Mouse (Mus musculus) erythroblast, adult 5-6 weeks (primary cell): Measurements from ENCODE around the gene Trnau1ap. TPM values are rescaled to one million over a fixed set of nuclear protein-coding genes. Genes with fewer than 3 reads are reported as not detected.
A peak's percentile ranks its signal among the peaks of the same experiment; 100 is the strongest.

Experiments
- ATAC-seq: replicated peaks from 2 replicates; pipeline ENCODE4 v1.8.0; 2016; ENCODE audit warnings: moderate number of reproducible peaks, mild to moderate bottlenecking, moderate TSS enrichment, inconsistent platforms; ENCODE audit not compliant: poor library complexity, low FRiP score, severe bottlenecking
- total RNA-seq, 2 experiments: library from RNA; stranded (forward) in 1 of 2; stranded (reverse) in 1 of 2; fragments of 150-400 nt in 1 of 2; fragments of 200-764, 138-1000 nt in 1 of 2; gene quantifications; 2 replicates each; pipeline versions ENCODE4 v1.2.3 to v1.2.4; 2015 to 2017; ENCODE audit warnings: low replicate concordance in 2 of 2

Gene Trnau1ap
- total RNA-seq (2015; ENCODE audit: low replicate concordance) (11.9 and 12.5 TPM in 2 replicates), total RNA-seq (2017; ENCODE audit: low replicate concordance) (12.4 and 13.2 TPM in 2 replicates)

DNA sequence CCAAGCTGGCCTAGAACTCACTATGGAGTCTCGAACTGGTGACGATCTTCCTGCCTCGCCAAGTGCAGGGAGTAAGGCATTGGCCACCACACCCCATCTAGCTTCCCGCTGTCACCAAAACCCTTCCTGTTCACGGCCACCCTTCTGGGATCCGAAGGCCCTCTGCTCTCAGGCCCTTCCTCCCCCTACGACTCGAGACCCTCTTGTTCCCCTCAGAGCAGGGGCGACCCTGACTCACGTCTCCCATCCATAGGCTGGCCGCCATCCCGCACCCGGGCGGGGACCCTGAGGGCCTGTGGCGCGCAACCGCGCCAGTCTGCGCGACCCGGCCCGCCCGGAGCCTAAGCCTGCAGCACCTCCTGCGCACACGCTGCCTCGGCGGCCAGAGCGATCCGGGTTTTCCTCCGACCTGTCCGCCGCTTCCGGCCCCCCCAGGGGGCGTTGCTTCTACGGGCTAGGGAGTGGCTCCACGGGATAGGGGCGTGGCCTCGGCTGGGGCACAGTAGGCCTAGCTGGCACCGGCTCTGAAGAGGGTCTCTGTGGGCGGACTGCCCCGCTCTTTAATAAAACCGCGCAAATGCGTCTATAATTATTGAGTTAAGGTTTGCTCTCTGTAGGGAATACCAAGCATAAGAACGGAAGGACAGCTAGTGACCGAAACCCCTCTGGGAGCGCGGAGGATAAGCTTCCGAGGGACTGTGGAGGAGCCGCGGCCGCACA, at the start of gene Trnau1ap:
Gene Trnau1ap (minus strand): TSS at position 424 of the 720 bp plus-strand sequence.
- ATAC-seq = peak; percentile 98

- no peak for ATAC-seq
Observed at GRCm38 (mm10) chr4:132373820-132374219, 44.5 kb upstream of the Trnau1ap start.

DNA sequence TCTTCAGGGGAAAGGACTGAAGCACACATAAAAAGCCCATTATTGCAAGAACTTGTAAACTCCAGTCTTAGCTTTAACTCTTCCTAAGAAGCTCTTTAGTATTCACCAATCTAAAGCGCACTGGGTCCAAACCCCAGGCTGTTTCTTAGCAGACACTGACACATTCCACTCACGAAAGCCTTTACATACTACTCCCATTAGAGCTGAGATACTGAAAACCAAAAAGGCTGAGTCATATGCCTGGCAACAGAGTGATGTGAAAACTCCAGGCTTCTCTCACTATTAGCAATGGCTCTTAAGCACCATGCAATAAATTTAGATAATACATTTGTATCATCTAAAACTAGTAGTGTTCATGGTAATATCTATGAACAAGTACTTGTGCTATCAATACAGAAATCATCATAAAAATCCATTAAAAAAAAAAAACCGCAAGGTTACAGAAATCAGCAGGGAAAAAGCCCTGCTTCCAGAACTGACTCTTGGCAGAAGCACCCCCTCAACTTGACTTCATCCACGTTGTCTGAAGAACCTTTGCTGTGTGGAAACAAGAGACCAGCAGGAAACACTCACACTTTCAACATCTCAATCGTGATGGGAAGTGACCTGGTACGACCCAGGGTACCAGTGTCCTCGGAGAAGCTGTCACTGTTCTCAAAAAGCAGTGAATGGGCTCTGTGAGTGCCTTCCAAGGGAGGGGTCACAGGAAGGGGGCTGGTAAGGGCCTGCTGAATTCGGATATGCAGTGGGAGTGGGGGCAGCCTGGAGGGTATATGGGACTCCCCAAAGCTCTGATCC, 40.8 kb upstream of the Trnau1ap start:
- no peak for ATAC-seq

- ATAC-seq = no peak
Observed at GRCm38 (mm10) chr4:132367480-132368201, 38.3 kb upstream of the Trnau1ap start.

GRCm38 (mm10) chr4:132365450-132366060, 36.2 kb upstream of the Trnau1ap start:
- no peak for ATAC-seq

DNA sequence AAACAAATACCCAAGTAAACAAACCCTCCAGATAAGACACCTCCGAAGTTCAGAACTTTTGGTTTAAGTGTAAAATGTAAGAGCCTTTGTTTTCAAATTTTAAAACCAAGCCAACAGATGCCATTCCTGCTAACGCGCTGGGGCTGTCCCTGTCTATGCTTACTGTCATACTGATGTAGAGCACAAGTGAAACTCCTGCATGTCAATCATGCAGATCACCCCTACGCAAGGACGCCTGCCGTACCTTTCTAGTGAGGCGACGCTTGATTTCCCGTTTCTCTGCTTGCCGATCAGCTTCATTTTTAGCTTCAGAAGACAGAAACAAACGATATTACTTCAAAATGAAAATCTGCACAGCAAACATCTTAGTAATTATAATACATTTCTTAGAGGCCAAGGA, 34.1 kb upstream of the Trnau1ap start:
- no peak for ATAC-seq

DNA sequence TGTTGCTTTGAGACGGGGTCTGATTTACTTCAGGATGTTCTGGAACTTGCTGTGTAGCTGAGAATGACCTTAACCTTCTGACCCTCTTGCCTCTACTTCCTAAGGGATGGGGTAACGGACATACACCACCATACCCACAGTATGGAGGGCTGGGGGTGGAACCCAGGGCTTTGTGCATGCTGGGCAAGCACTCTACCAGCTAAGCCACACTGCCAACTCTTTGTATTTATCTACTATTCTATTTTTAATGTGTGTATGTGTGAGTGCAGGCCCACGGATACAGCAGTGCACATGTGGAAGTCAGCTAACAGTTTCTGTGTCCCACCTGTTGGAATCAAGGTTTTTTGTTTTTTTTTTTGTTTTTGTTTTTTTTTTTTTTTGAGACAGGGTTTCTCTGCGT, 30.2 kb upstream of the Trnau1ap start:
- no peak for ATAC-seq

GRCm38 (mm10) chr4:132356170-132356569, 26.8 kb upstream of the Trnau1ap start:
- ATAC-seq = peak; percentile 79

DNA sequence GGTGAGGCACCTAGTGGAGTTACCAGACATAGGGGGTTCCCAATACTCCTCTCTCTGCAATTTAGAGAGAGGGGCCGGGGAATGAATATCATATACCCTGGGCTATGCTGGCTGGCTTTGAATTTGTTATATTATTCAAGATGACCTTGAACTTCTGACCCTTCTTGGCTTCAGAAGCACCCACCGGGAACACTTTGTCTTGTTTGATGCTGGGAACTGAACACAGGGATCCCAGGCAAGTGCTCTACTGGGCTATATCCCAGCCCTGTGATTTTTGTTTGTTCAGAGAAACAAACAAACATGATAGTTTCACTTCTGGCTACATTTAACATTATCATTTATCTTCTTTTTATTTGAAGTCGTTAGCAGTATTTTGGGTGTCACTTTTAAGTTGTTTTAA, 26.1 kb upstream of the Trnau1ap start:
- ATAC-seq = no peak

DNA sequence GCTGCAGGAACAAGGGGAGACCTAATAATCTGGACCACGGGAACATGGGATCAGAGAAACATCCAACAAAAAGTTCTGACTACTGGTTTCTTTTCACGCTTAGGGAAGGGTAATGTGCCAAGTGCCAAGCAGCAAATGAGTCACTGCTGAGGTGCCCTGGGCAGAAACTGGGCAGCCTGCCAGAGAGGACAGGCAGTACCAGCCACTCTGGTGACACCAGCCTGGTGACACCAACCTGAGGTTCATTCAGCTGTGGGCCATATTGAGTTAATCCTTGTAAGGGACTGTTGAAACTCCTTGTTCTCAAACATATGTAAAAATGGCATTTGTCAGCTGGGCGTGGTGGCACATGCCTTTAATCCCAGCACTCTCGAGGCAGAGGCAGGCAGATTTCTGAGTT, 25.2 kb upstream of the Trnau1ap start:
- ATAC-seq = no peak

GRCm38 (mm10) chr4:132353481-132353885, 24.1 kb upstream of the Trnau1ap start, which contains the start of gene Rcc1:
TSS of gene Rcc1 (minus strand) at chr4:132353605.
- ATAC-seq = peak; percentile 87

DNA sequence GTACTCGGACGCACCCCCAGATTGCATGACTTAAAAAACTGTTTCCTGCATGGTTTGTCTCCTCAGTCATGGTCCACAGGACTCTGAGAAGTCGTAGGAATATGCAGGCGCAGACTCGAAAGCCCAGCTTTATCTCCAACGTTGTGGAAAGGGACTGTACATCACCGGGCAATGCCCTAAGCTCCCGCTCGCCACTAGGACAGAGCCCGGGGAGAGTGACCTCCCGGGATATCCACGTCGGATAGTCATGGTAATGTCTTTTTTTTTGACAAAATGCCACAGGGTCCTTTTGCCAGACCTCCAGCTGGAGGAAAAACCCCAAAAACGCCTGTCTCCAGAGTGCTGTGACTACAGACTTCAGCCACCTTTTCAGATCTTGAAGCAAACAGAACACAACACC, 23.4 kb upstream of the Trnau1ap start:
- ATAC-seq = peak; percentile 32; the same call in 1 of the 2 replicates

- ATAC-seq = no peak
Observed at GRCm38 (mm10) chr4:132351401-132351800, 22.1 kb upstream of the Trnau1ap start.

DNA sequence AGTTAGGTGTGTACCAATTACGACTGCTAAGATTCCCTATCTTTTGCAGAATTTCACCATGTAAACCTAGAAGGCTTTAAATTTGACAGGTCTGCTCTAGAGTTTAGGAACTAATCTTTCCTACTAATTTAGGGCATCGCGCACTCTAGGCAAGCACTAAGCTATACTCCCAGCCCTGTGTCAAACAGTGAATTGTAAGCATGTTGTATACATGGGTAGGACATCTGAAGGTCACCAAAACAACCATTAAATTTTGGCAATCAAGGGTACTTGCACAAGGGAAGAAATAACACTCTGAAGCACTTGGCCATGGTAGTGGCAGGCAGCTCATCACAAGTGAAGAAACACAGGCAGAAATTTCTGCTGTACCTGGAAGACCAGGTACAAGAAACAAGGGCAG, 21.5 kb upstream of the Trnau1ap start:
- ATAC-seq = no peak

DNA sequence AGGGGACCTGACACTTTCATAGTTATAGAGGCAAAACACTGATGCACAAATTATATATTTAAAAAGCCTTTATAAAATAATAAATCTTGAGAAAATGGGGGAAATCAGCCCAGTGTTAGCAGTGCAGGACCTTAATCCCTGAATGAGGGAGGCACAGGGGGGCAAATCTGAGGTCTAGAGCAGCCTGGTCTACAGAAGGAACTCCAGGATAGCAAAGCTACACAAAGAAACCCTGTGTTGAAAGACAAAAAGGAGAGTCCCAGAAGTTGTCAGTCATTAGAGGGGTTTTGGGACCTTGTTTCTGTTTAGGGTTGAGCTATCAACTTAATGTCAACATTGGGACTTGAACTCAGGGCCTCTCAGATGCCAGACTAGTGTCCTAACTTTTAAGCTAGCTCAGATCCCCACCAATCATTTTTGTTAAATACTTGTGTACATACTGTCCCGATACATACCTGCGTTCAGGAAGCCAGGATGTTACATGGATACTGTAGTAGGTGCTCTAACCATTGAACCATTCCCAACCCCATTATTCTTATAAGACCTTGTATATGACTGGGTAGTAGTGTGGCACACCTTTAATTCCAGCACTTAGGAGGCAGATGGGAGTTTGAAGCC, 20.9 kb upstream of the Trnau1ap start:
- no peak for ATAC-seq

- no peak for ATAC-seq
Observed at GRCm38 (mm10) chr4:132349495-132350122, 20.3 kb upstream of the Trnau1ap start.

- ATAC-seq = no peak
Observed at GRCm38 (mm10) chr4:132346661-132347060, 17.3 kb upstream of the Trnau1ap start.

DNA sequence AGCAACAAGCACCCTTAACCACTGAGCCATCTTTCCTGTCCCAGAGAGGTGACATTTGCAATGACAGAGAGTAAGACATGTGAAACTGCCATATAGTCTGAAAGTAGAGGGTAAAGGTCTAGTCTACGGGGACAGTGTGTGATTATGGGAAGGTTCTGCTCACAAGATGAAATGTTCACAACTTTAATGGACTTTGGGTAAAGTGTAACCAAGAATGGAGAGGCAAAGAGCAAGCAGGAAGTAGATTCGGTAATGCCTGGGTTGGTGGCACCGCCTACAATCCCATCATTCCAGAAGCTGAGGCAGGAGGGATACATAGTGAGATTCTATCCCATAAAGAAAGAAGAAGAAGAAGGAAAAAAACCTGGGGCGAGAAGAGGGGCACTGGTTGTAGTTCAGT, 16.9 kb upstream of the Trnau1ap start:
- no peak for ATAC-seq

GRCm38 (mm10) chr4:132345843-132346212, 16.5 kb upstream of the Trnau1ap start:
- 0 out of 2 replicates have a peak, but pooled peaks have one; percentile 1 for ATAC-seq
